Mouse (Mus musculus) hindbrain, embryonic 10.5 days (tissue): ENCODE measurements around the gene Sertad3. TPM values are rescaled to one million over a fixed set of nuclear protein-coding genes. Genes with fewer than 3 reads are reported as not detected.

Experiments used
- DNase-seq: peaks from one replicate; pipeline ENCODE4 v3.0.0-alpha.2; 2017; ENCODE audit warnings: low spot score
- H3K27ac ChIP-seq: fragments of 300-500 bp; sonication (generic); 2 replicates; pipeline ENCODE4 v1.5.1; 2016; ENCODE audit warnings: mild to moderate bottlenecking, moderate library complexity
- H3K27me3 ChIP-seq: fragments of 300-500 bp; sonication (generic); 2 replicates; pipeline ENCODE4 v1.6.1; 2016; ENCODE audit warnings: mild to moderate bottlenecking; ENCODE audit not compliant: poor library complexity, insufficient read depth, severe bottlenecking
- H3K36me3 ChIP-seq: fragments of 300-500 bp; sonication (generic); 2 replicates; pipeline ENCODE4 v1.6.1; 2016; ENCODE audit warnings: mild to moderate bottlenecking, moderate library complexity
- H3K4me1 ChIP-seq: fragments of 300-500 bp; sonication (generic); replicated peaks from 2 replicates; pipeline ENCODE4 v1.6.1; 2016; ENCODE audit warnings: mild to moderate bottlenecking
- H3K4me3 ChIP-seq: fragments of 300-500 bp; sonication (generic); 2 replicates; pipeline ENCODE4 v1.5.1; 2016; ENCODE audit warnings: mild to moderate bottlenecking, moderate library complexity
- H3K9me3 ChIP-seq: fragments of 300-500 bp; sonication (generic); 2 replicates; pipeline ENCODE4 v1.6.1; 2016; ENCODE audit warnings: mild to moderate bottlenecking, moderate library complexity
- WGBS: fragments of 180-500 bp; shearing (Covaris S2); methylation state at CpG from one replicate; pipeline ENCODE4 v1.1.7; 2016; 5-methylcytosine and 5-hydroxymethylcytosine counted together
- polyA plus RNA-seq: library from polyadenylated mRNA; unstranded; fragments of >200 nt; fragmentation: Nextera tagmentation; extraction: Ambion mirVana; gene quantifications from 2 replicates; pipeline ENCODE4 v1.2.1, GENCODE M21; 2016

Gene Sertad3
- polyA plus RNA-seq, 1 experiment from 2014 or later, result 23.0 TPM

DNA sequence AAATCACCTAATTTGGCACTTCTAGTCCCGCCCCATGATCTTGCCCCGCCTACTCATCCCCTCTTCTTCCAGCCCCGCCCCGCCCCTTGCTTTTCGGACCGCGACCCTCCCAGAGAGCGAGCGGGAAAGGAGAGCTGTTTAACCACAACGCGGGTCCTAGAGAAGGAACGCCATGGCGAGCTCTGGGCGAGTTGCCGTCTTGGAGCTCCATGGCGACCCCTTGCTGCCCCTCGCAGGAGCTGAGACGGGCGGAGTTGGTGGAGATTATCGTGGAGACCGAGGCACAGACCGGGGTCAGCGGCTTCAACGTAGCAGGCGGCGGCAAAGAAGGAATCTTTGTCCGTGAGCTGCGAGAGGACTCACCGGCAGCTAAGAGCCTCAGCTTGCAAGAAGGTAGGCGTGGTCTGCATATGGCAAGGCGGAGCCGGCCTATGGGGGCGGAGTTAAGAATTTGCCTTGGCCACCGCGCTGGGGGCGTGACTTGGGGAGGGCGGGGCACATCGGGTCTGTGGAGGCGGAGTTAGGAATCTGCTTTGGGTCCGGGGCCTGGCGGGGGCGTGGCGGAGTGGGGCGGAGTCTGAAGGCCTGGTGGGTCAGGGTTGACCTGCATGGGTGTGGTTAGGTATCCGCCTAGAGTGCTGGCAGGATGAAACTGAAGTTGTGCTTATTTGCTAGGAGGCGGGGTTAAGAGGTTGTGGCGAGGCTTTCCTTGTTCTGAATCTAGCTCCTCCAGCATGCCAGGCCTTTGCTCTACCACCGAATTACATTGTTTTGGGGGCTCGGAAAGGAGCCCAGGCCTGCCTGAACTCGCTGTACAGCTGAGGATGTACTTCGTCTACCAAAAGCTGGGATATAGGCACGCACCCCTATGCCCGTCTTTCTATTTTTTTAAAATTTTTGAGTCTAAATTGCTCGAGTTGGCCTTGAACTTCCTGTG is 34.4 kb downstream of the Sertad3 start:
- Histone ChIP-seq H3K27me3 (no peaks in the 10 kb centered on the region), H3K4me1 (peaks cover 19% of the 10 kb centered on the region), H3K36me3 (no peaks in the 10 kb centered on the region), H3K4me3 (peak overlapping the region; percentile 62), H3K9me3 (no peaks in the 10 kb centered on the region), H3K27ac (peak overlapping the region; percentile 97)
- peak; percentile 100 for DNase-seq
- WGBS, result under 1% methylated on average over 54 of the region's 54 CpGs

DNA sequence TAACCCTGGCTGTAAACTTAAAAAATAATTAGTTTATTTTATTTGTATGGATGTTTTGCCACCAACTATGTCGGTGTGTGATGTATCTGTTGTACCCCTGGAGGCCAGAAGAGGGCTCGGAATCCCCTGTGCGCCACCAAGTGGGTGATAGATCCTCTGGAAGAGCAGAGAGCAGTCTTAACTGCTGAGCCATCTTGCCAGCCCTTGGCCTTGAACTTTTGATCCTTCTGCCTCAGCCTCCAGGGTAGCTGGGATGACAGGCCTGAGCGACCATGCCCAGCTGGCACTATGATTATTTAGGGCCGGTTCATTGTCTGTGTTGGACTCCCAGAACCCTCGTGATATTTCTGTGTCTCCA is 35.1 kb downstream of the Sertad3 start:
- 24% methylated on average over 6 of the region's 6 CpGs for WGBS
- no peaks in the 10 kb centered on the region for H3K9me3 ChIP-seq
- no peaks in the 10 kb centered on the region for H3K27me3 ChIP-seq
- peaks cover 19% of the 10 kb centered on the region for H3K4me1 ChIP-seq
- peak overlapping the region; percentile 97; the same call in 1 of the 2 replicates for H3K27ac ChIP-seq
- DNase-seq, result peak; percentile 56
- peak overlapping the region; percentile 62 for H3K4me3 ChIP-seq
- H3K36me3 ChIP-seq, result no peaks in the 10 kb centered on the region

DNA sequence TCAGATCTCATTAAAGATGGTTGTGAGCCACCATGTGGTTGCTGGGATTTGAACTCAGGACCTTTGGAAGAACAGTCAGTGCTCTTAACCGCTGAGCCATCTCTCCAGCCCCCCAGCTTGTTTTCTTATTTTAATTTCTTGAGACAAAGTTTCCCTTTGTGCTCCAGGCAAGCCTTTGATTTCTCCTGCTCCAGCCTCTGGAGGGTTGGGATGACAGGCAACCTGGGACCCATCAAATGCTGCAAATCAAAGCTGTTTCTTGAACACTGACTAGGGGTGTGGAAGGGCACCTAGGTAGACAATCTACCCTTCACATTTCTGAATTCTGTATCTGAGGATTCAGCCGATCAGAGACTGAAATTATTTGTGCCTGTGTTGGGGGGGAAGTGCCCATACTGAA is 37.2 kb downstream of the Sertad3 start:
- H3K36me3 ChIP-seq, result no peaks in the 10 kb centered on the region
- H3K27me3 ChIP-seq, result no peaks in the 10 kb centered on the region
- peaks cover 19% of the 10 kb centered on the region for H3K4me1 ChIP-seq
- H3K4me3 ChIP-seq, result no peak overlapping the region
- WGBS, result 89% methylated on average over 2 of the region's 2 CpGs
- no peak for DNase-seq
- no peak overlapping the region for H3K27ac ChIP-seq
- H3K9me3 ChIP-seq, result no peaks in the 10 kb centered on the region

DNA sequence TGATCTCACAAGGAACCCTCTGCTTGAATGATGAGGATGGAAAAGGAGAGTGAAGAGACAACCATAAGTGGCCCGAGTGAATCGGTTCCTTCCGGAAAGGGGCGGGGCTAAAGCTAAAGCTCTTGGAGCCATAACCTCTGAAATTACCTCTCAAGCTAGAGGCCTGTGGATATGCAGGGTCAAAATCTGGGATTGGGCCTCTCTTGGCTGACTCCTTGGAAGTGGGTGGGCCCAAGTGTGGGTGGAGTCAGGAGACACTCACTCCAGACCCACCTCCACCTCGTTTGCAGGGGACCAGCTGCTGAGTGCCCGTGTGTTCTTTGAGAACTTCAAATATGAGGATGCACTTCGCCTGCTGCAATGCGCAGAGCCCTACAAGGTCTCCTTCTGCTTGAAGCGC is 41.4 kb downstream of the Sertad3 start:
- Histone ChIP-seq H3K27me3 (no peaks in the 10 kb centered on the region), H3K4me1 (no peaks in the 10 kb centered on the region), H3K36me3 (peaks cover 7% of the 10 kb centered on the region; the same call in 1 of the 2 replicates), H3K27ac (no peak overlapping the region), H3K4me3 (no peak overlapping the region), H3K9me3 (peaks cover 1% of the 10 kb centered on the region; the same call in 1 of the 2 replicates)
- DNase-seq, result no peak
- WGBS, result 83% methylated on average over 9 of the region's 9 CpGs

DNA sequence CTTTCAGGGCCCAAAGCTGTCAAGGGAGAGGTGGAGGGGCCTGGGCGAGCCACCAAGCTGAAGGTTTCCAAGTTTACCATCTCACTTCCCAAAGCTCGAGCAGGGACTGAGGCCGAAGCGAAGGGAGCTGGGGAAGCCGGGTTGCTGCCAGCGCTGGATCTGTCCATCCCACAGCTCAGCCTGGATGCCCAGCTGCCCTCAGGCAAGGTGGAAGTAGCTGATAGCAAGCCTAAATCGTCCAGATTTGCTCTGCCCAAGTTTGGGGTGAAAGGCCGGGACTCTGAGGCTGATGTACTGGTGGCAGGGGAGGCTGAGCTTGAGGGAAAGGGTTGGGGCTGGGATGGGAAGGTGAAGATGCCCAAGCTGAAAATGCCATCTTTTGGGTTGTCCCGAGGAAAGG is 44.7 kb downstream of the Sertad3 start:
- 85% methylated on average over 9 of the region's 9 CpGs for WGBS
- peaks cover 7% of the 10 kb centered on the region; the same call in 1 of the 2 replicates for H3K36me3 ChIP-seq
- peaks cover 3% of the 10 kb centered on the region; the same call in 1 of the 2 replicates for H3K9me3 ChIP-seq
- H3K27ac ChIP-seq, result no peak overlapping the region
- H3K4me3 ChIP-seq, result no peak overlapping the region
- no peaks in the 10 kb centered on the region for H3K27me3 ChIP-seq
- DNase-seq, result no peak
- H3K4me1 ChIP-seq, result peaks cover 6% of the 10 kb centered on the region

DNA sequence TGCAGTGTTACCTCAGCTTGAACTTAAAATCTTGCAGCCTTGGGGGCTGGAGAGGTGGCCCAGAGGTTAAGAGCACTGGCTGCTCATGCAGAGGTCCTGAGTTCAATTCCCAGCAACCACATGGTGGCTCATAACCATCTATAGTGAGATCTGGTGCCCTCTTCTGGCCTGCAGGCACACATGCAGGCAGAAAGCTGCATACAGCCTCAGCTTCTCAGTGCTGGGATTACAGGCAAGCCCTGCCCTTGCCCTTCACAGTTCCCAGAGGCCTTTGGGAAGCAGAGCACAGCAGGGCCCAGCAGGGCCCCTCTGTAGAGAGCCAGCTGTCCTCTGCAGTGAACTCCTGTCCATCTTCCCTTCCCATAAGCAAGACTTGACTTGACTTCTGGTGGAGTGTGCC is 46.5 kb downstream of the Sertad3 start:
- peaks cover 7% of the 10 kb centered on the region; the same call in 1 of the 2 replicates for H3K36me3 ChIP-seq
- H3K27me3 ChIP-seq, result no peaks in the 10 kb centered on the region
- H3K4me3 ChIP-seq, result no peak overlapping the region
- no peak overlapping the region for H3K27ac ChIP-seq
- H3K4me1 ChIP-seq, result peaks cover 6% of the 10 kb centered on the region
- no peak for DNase-seq
- H3K9me3 ChIP-seq, result peaks cover 3% of the 10 kb centered on the region; the same call in 1 of the 2 replicates

DNA sequence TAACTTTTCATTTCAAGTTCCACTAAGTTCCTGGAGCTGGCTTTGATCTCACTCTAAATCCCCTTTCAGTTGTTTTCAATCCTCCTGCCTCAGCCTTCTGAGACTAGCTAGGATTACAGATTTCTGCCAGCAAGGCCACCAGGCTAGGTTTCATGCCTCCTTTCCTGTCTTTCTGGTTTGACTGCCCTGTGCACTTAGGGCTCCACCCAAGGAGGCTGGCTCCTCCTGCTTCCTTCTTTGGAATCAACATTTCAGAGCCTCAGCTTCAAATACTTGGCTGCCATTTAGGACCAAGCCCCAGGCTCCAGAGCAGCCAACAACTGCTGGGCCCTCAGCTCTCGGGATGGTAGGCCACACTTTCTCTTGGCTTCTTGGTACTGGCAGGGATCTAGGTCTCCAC is 47.0 kb downstream of the Sertad3 start:
- H3K27ac ChIP-seq, result no peak overlapping the region
- no peak overlapping the region for H3K4me3 ChIP-seq
- H3K36me3 ChIP-seq, result peaks cover 7% of the 10 kb centered on the region; the same call in 1 of the 2 replicates
- no peak for DNase-seq
- WGBS, result 81% methylated on average over 1 of the region's 1 CpGs
- peaks cover 3% of the 10 kb centered on the region; the same call in 1 of the 2 replicates for H3K9me3 ChIP-seq
- H3K4me1 ChIP-seq, result peaks cover 6% of the 10 kb centered on the region
- no peaks in the 10 kb centered on the region for H3K27me3 ChIP-seq

DNA sequence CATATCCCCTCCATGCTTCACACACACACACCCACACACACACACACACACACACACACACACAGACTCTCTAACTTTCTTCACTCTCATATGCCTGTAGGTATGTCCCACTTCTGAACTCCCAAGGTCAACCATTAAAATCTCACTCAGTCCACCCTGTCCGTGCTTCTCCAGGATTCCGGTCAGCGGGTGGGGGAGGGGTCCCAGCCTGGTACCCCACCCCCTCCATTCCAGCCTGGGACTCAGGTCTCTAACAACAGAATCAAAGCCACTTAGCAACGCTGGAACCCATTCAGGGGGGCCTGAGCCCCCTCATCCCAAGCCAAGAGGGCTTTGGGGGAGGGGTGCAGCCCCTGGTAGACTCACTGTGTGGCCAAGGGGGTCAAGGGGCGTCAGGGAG is 49.4 kb downstream of the Sertad3 start, which contains the start of gene Hipk4:
Hipk4 (plus strand) TSS at position 301 of the 400 bp plus-strand sequence.
- no peak within 1 kb of the TSS for H3K27ac ChIP-seq
- 63% methylated on average over 5 of the region's 5 CpGs for WGBS

DNA sequence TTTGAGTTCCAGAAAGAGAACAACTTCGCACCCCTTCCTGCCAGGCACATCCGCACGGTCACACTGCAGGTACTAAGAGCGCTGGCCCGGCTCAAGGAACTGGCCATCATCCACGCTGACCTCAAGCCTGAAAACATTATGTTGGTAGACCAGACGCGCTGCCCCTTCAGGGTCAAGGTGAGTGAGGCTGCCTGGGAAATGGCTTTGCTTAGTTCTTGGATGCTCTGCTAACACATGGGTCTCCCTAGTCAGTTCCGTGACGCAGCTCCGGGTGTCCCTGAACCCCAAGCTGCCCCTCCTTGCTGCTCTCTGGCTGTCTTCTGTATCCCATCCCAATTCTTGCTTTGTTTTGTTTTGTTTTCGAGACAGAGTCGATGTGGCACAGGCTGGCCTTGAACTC is 50.2 kb downstream of the Sertad3 start:
- H3K27ac ChIP-seq, result no peak overlapping the region
- H3K36me3 ChIP-seq, result peaks cover 6% of the 10 kb centered on the region; the same call in 1 of the 2 replicates
- no peak overlapping the region for H3K4me3 ChIP-seq
- H3K27me3 ChIP-seq, result no peaks in the 10 kb centered on the region
- H3K9me3 ChIP-seq, result peaks cover 3% of the 10 kb centered on the region; the same call in 1 of the 2 replicates
- 92% methylated on average over 13 of the region's 13 CpGs for WGBS
- no peak for DNase-seq
- peaks cover 9% of the 10 kb centered on the region for H3K4me1 ChIP-seq

More for the DNA sequence above, 49.4 kb downstream of the Sertad3 start, which contains the start of gene Hipk4:
- H3K36me3 ChIP-seq, result peaks cover 7% of the 10 kb centered on the region; the same call in 1 of the 2 replicates
- H3K4me1 ChIP-seq, result peaks cover 9% of the 10 kb centered on the region
- no peak for DNase-seq
- peaks cover 3% of the 10 kb centered on the region; the same call in 1 of the 2 replicates for H3K9me3 ChIP-seq
- H3K4me3 ChIP-seq, result no peak within 1 kb of the TSS
- H3K27me3 ChIP-seq, result no peaks in the 10 kb centered on the region

DNA sequence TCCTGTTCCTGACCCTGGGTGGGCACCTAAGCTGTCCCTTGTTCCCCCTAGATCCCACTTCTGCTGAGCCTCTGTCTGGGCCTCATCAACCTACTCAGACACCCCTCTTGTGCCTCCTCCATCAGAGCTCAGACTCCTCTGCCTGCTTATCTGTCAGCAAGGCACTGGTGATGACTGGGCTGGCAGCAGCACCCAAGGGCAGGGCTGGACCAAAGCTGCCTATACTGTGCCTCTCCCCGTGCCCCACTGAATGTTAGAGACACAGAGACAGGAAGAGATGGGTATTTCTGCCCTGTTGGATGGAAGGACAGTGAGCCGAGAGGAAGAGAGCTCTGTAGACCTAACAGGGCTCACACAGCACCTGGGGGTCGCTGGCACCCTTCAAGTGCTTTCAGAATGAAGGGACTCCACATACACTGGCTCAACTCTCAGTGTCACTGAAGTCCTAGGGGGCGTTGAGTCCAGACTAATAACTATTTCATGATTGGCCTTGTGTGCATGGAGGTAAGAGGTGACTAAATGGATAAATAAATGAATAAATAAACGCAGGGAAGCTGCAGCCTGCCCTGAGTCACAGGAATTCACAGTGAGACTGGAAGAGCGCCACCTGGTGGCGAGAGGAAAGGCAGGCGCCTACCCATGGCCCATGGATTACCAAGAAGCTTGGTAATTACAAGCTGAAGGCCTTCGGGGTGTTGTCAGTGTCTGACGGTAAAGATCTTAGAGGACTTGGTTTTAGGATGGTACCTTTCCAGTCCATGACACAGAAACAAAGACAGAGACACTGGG is 52.7 kb downstream of the Sertad3 start:
- no peaks in the 10 kb centered on the region for H3K27me3 ChIP-seq
- H3K4me3 ChIP-seq, result no peak overlapping the region
- peaks cover 9% of the 10 kb centered on the region for H3K4me1 ChIP-seq
- peak; percentile 75 for DNase-seq
- WGBS, result 32% methylated on average over 10 of the region's 10 CpGs
- H3K9me3 ChIP-seq, result no peaks in the 10 kb centered on the region
- H3K36me3 ChIP-seq, result peaks cover 9% of the 10 kb centered on the region; the same call in 1 of the 2 replicates
- H3K27ac ChIP-seq, result no peak overlapping the region
